Mouse (Mus musculus) ES-Bruce4 (cell line): ENCODE results near the gene Ung.

Source experiments
- CTCF ChIP-seq: IDR thresholded peaks from one replicate; pipeline ENCODE4 v1.8.1; 2011; ENCODE audit warnings: low read depth, low read length
- EP300 ChIP-seq: IDR thresholded peaks from 2 replicates; pipeline ENCODE4 v1.6.1; 2011; ENCODE audit warnings: low read depth, low read length; ENCODE audit not compliant: insufficient read depth
- POLR2A ChIP-seq: IDR thresholded peaks from one replicate; pipeline ENCODE4 v1.8.1; 2011; ENCODE audit warnings: low read length; ENCODE audit not compliant: insufficient read depth

GRCm38 (mm10) chr5:114153490-114153889 lies 23.3 kb downstream of the Ung start:
- TF ChIP-seq POLR2A (no peak), EP300 (no peak), CTCF (peak; percentile 65)
